Mouse (Mus musculus) Muller cell, postnatal 12 days (primary cell): ENCODE data around the gene Gm21750.
"Not testable (repeated sequence)": the region's sequence is repeated elsewhere in the genome, so short reads cannot be mapped to it uniquely, and the experiment has no call there.

Source experiments
- DNase-seq: peaks from one replicate; pipeline ENCODE4 v3.0.0-alpha.2; 2015; ENCODE audit errors: inconsistent ontology term

Gene Gm21750

GRCm38 (mm10) chr14:73660925-73661324 lies at the start of gene Gm21750:
Gm21750 (plus strand) TSS chr14:73661225.
- DNase-seq = not testable (repeated sequence)

- DNase-seq = not testable (repeated sequence)
Observed at GRCm38 (mm10) chr14:73614961-73615360, 46.1 kb upstream of the Gm21750 start.

GRCm38 (mm10) chr14:73620880-73621279 lies 40.1 kb upstream of the Gm21750 start:
- no peak for DNase-seq

- no peak for DNase-seq
Observed at GRCm38 (mm10) chr14:73622988-73623387, 38.0 kb upstream of the Gm21750 start.

DNA sequence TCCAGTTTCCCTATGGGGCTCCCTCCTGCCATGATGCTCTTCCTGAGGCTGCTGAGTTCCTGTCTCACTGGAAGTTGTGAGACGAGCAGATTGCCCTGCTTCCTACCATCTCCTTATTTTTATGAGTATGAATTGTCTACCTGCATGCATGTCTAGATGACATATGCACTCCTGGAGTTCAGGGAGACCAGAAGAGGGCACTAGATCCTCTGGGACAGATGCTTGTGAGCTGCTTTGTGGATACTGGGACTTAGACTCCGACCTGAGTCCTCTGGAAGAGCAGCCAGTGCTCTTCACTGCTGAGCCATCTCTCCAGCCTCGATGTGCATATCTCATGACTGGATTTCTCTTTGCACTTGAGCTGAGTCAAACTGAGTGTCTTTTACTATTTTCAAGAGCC lies 35.6 kb upstream of the Gm21750 start:
- no peak for DNase-seq

DNA sequence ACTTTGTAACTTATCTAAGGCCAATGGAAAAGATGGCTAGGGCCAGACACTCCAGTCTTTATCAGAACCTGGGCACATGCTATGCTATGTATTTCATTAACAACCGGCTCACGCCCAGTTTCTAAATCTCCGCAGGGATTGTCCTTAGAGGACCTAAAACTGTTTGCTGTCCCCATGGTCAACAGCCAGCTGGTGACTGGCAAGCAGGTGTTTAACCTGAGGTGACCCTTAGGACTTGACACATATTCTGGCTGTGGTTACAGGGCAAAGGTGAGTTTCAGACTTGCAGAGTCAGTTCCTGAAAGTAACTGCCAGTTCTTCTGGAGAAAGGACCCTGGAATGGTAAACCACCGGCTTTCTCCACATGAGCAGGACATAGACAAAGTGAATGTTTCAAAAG lies 29.5 kb upstream of the Gm21750 start:
- DNase-seq = no peak

- DNase-seq = peak; percentile 94
Observed at GRCm38 (mm10) chr14:73632648-73633263, 28.3 kb upstream of the Gm21750 start.

DNA sequence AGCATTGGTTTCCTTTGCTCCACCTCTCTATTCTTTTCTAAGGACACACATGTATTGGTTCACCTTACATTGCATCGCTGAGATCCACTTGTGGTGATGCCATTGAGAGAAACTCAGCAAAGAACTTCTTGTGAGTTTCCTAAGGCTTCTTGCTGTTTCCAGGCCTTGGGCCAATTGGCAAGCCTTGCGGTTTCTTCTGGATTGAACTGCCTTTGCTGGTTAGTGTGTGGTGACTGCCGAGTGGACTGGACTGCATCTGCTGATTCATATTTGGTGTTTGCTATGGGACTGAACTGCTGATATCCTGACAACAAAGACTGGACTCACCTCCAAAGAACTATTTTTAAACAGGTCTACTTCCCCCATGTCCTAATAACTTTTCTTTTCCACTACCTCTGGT lies 26.7 kb upstream of the Gm21750 start:
- DNase-seq = no peak

- DNase-seq = no peak
Observed at GRCm38 (mm10) chr14:73637460-73637859, 23.6 kb upstream of the Gm21750 start.

DNA sequence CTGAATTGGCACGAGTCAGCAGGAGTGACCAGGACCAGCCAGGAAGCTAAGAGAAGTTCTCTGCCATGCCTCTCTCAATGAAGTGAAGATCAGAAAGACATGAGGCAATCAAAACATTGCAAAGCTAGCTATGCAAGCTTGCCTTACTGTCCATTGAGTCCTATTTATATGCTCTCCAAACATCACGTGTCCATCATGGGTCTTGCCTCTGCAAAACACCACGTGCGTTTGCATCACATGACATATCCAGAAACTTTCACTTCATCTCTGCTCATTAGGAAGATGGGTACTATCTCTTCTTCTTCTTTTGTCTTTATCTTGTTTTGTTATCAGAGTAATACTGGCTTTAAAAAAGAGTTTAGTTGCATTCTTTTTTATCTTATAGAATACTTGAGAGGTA lies 10.8 kb upstream of the Gm21750 start:
- DNase-seq = no peak

DNA sequence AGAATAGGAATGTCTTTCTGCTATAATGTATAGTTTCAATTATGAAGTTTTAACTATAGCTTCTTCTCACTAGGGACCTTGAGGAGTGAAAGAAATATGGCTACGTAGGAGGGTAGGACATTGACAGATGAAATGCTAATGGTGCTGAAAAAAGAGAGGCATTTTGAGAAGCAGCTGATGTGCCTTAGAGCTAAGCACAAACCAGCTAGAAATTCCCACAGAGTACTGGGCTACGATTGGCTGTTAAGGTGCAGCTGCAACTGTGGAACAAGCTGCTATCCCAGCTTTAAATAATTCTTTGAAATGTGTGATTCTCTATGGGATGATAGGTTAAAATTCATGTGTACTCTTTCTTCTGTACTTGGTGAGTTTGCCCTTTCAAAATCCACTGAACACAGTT lies 9.1 kb downstream of the Gm21750 start:
- DNase-seq = no peak

GRCm38 (mm10) chr14:73687726-73688125 lies 26.7 kb downstream of the Gm21750 start:
- peak; percentile 53 for DNase-seq

GRCm38 (mm10) chr14:73688427-73688826 lies 27.4 kb downstream of the Gm21750 start:
- peak; percentile 4 for DNase-seq

DNA sequence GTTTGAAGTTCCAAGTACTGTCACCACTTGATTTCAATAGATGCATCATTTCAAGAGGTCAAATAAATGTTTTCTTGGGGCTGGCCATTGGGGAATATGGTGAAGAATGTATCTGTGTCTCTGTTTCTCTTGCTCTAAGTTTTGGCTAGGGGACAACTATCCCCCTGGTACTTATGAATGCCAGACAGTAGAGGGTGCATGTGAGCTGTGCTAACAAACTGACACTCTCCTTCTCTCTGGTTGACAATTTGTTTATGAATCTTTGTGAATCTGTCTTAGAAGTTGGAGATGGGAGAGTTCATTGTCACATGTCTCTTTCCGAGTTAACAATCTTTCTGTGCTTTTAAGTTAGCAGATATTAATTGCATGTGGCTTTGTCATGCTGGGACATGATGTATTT lies 39.2 kb downstream of the Gm21750 start:
- DNase-seq = peak; percentile 46

DNA sequence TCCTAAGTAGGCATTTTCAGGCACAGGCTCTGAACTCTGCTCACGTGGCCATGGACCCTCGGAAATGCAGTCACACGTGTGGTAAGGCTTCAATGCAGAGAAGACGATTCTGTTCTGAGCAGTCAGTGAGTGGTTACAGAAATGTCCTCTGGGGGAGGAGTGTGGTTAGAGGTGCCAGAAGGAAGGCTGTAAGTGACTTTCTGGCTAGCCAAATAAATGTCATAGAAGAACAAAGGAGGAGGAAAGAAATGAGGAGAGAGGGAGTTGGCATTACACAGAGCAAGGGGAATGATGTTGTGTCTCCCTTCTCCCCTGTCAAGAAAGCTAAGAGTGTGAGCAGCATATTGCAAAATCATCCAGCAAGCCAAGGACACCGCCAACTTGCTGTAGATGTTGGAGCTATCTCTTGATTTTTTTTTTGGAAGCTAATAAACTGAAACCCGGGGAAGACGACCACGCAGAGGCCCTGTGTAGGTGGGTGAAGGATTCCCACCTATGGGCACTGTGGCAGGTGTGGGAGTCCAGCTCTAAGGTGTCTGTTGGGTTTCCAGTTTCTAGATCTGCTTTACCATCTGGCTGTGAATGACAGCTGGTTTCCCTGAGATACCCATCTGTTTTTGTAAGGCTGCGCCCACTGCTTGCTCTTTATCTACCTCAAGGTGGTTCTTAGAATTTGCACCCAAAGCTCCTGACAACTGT lies 48.5 kb downstream of the Gm21750 start:
- no peak for DNase-seq
